Mouse (Mus musculus): Measurements from ENCODE around the gene Pkd2.
"Not testable (repeated sequence)": the region's sequence is repeated elsewhere in the genome, so short reads cannot be mapped to it uniquely, and the experiment has no call there.

Pkd2 gene

GRCm38 (mm10) chr5:104458832-104459705, at the start of gene Pkd2:
Pkd2 (plus strand) TSS chr5:104459450.
- DNase-seq (ENCODE audit: low spot score), result peak; percentile 64

GRCm38 (mm10) chr5:104415999-104416398, 43.3 kb upstream of the Pkd2 start:
- DNase-seq (ENCODE audit: low spot score), result no peak

- no peak for DNase-seq (ENCODE audit: low spot score)
Measured at GRCm38 (mm10) chr5:104417028-104417427, 42.2 kb upstream of the Pkd2 start.

- no peak for DNase-seq (ENCODE audit: low spot score)
Measured at GRCm38 (mm10) chr5:104417721-104418120, 41.5 kb upstream of the Pkd2 start.

GRCm38 (mm10) chr5:104422039-104422438, 37.2 kb upstream of the Pkd2 start:
- DNase-seq (ENCODE audit: low spot score), result no peak

GRCm38 (mm10) chr5:104423861-104424260, 35.4 kb upstream of the Pkd2 start:
- no peak for DNase-seq (ENCODE audit: low spot score)

- no peak for DNase-seq (ENCODE audit: low spot score)
Measured at GRCm38 (mm10) chr5:104425949-104426348, 33.3 kb upstream of the Pkd2 start.

GRCm38 (mm10) chr5:104432886-104433285, 26.4 kb upstream of the Pkd2 start:
- peak; percentile 7 for DNase-seq (ENCODE audit: low spot score)

GRCm38 (mm10) chr5:104433968-104434565, 25.2 kb upstream of the Pkd2 start:
- no peak for DNase-seq (ENCODE audit: low spot score)

GRCm38 (mm10) chr5:104434835-104435301, 24.4 kb upstream of the Pkd2 start, which contains the start of gene Spp1:
Spp1 (plus strand) TSS chr5:104435118.
- DNase-seq (ENCODE audit: low spot score), result no peak

GRCm38 (mm10) chr5:104436406-104437076, 22.7 kb upstream of the Pkd2 start:
- DNase-seq (ENCODE audit: low spot score), result no peak

GRCm38 (mm10) chr5:104442396-104442795, 16.9 kb upstream of the Pkd2 start:
- DNase-seq (ENCODE audit: low spot score), result no peak

GRCm38 (mm10) chr5:104442850-104443249, 16.4 kb upstream of the Pkd2 start:
- no peak for DNase-seq (ENCODE audit: low spot score)

- DNase-seq (ENCODE audit: low spot score), result peak; percentile 24
Measured at GRCm38 (mm10) chr5:104446156-104446555, 13.1 kb upstream of the Pkd2 start.

- DNase-seq (ENCODE audit: low spot score), result not testable (repeated sequence)
Measured at GRCm38 (mm10) chr5:104448346-104448745, 10.9 kb upstream of the Pkd2 start.

GRCm38 (mm10) chr5:104449491-104449890, 9.8 kb upstream of the Pkd2 start:
- DNase-seq (ENCODE audit: low spot score), result no peak

GRCm38 (mm10) chr5:104453075-104453474, 6.2 kb upstream of the Pkd2 start:
- DNase-seq (ENCODE audit: low spot score), result no peak

- DNase-seq (ENCODE audit: low spot score), result no peak
Measured at GRCm38 (mm10) chr5:104454564-104454963, 4.7 kb upstream of the Pkd2 start.

- peak; percentile 44 for DNase-seq (ENCODE audit: low spot score)
Measured at GRCm38 (mm10) chr5:104459706-104460455, 631 bp downstream of the Pkd2 start.

GRCm38 (mm10) chr5:104460456-104460838, 1.2 kb downstream of the Pkd2 start:
- DNase-seq (ENCODE audit: low spot score), result no peak

- no peak for DNase-seq (ENCODE audit: low spot score)
Measured at GRCm38 (mm10) chr5:104460856-104461255, 1.6 kb downstream of the Pkd2 start.

- no peak for DNase-seq (ENCODE audit: low spot score)
Measured at GRCm38 (mm10) chr5:104465279-104465678, 6.0 kb downstream of the Pkd2 start.
